In the genomic region with DNA sequence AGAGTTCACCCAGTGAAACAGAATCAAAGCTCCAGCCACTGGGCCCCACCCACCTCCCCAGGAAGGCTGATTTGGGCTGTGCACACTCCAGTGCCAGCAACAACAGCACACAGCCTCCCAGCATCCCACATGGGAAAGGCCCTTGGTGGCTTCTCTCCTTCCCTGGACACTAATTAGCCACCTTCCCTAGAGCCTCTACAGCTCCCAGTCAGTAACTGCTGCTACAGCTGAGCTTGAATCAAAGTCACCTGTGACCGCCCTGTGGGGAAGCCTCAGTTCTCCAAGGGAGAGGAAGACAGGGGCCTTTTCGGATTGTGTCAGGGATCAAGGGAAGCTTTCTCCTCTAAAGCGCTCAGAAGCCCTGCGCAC, we compare ENCODE assay signal across 30 mouse cellular contexts. TPM values are rescaled to one million over a fixed set of nuclear protein-coding genes. Genes with fewer than 3 reads are reported as not detected.
A peak's percentile ranks its signal among the peaks of the same experiment; 100 is the strongest.
DNase-seq lines count a peak whose midpoint lies in the region; ATAC-seq and TF ChIP-seq lines count a peak whose summit lies in the region.
"Had no signal": no experiment of that assay in that cellular context is flagged by ENCODE, and none has a peak within 500 bp of the region (broad histone marks: within the 10 kb centered on the region; RNA-seq: fewer than 3 reads in every experiment).

No protein-coding gene starts in this region.

- H3K4me2 ChIP-seq in forebrain, embryonic 15.5 days (replicated peaks): no peak overlapping the region
- H3K4me2 ChIP-seq in midbrain, postnatal 0 days (ENCODE audit: low read depth, low read length, poor library complexity, severe bottlenecking): no peak overlapping the region
- H3K4me2 ChIP-seq: embryonic facial prominence, embryonic 12.5 days; heart, embryonic 11.5 days; liver, embryonic 15.5 days; lung, embryonic 15.5 days; neural tube, embryonic 12.5 days had no signal

- TF ChIP-seq CTCF in layer of hippocampus, adult 2 months (conservative IDR thresholded peaks at IDR 0.05): no peak
- no peak for TF ChIP-seq CTCF in midbrain, postnatal 0 days (IDR thresholded peaks at IDR 0.05)

- WGBS in forebrain, embryonic 15.5 days: 29% methylated on average over 4 of the region's 4 CpGs
- WGBS in forebrain, embryonic 10.5 days: 50% methylated on average over 4 of the region's 4 CpGs
- 44% methylated on average over 4 of the region's 4 CpGs for WGBS in midbrain, postnatal 0 days

- H3K4me3 ChIP-seq in forebrain, embryonic 15.5 days: no peak overlapping the region
- no peak overlapping the region for H3K4me3 ChIP-seq in forebrain, embryonic 10.5 days
- no peak overlapping the region for H3K4me3 ChIP-seq in layer of hippocampus, adult 2 months
- H3K4me3 ChIP-seq in midbrain, postnatal 0 days (ENCODE audit: low read depth, low read length): no peak overlapping the region
- H3K4me3 ChIP-seq: embryonic facial prominence, embryonic 12.5 days; limb, embryonic 10.5 days; liver, embryonic 15.5 days; lung, embryonic 15.5 days; megakaryocyte, embryonic 14.5 days; neural tube, embryonic 12.5 days had no signal

- peak; percentile 29; the same call in 1 of the 2 replicates for ATAC-seq in forebrain, embryonic 15.5 days (replicated peaks)
- ATAC-seq in midbrain, postnatal 0 days (ENCODE audit: low FRiP score): no peak; the same call in 1 of the 2 replicates
- ATAC-seq: intestine, postnatal 0 days; Patski had no signal

- no peak overlapping the region for H3K9ac ChIP-seq in forebrain, embryonic 15.5 days (replicated peaks)
- H3K9ac ChIP-seq in midbrain, postnatal 0 days (replicated peaks; ENCODE audit: low read length, poor library complexity, severe bottlenecking): no peak overlapping the region
- H3K9ac ChIP-seq: embryonic facial prominence, embryonic 12.5 days; liver, embryonic 15.5 days; lung, embryonic 15.5 days; neural tube, embryonic 12.5 days had no signal

- no peaks in the 10 kb centered on the region for H3K9me3 ChIP-seq in forebrain, embryonic 15.5 days
- no peaks in the 10 kb centered on the region for H3K9me3 ChIP-seq in forebrain, embryonic 10.5 days
- no peaks in the 10 kb centered on the region for H3K9me3 ChIP-seq in midbrain, postnatal 0 days (ENCODE audit: low read length)
- H3K9me3 ChIP-seq: embryonic facial prominence, embryonic 12.5 days; G1E; limb, embryonic 10.5 days; liver, embryonic 15.5 days; lung, embryonic 15.5 days; neural tube, embryonic 12.5 days had no signal

- DNase-seq in forebrain, embryonic 10.5 days (ENCODE audit: extremely low spot score, low spot score): no peak
- no peak for DNase-seq in layer of hippocampus, adult 2 months (ENCODE audit: low spot score in 2 of 2)
- no peak for DNase-seq in layer of hippocampus, postnatal 25 days (ENCODE audit: extremely low spot score in 1 of 2, low spot score in 1 of 2)
- DNase-seq in ZHBTc4 (ENCODE audit: low read depth, low spot score): peak; percentile 30
- no peak for DNase-seq in midbrain, postnatal 0 days (ENCODE audit: low spot score)
- no peak for DNase-seq in c-Kit-positive CD71-positive TER-119-positive erythroid progenitor cells, embryonic 14.5 days (ENCODE audit: low spot score)
- DNase-seq: adrenal gland, adult 2 months; cerebellum, adult 11-12 months; cerebellum, postnatal 14 days; gastrocnemius, postnatal 10 days; kidney, postnatal 4 days; layer of hippocampus, adult 9-11 months; liver; lung, postnatal 36 days; right cerebral cortex, adult 18-20 months; right cerebral cortex, postnatal 4 days; thymus, postnatal 25 days had no signal

- H3K4me1 ChIP-seq in forebrain, embryonic 15.5 days: peaks cover 34% of the 10 kb centered on the region
- H3K4me1 ChIP-seq in forebrain, embryonic 10.5 days: peaks cover 16% of the 10 kb centered on the region
- H3K4me1 ChIP-seq in midbrain, postnatal 0 days (ENCODE audit: insufficient read depth, low read length): peaks cover 7% of the 10 kb centered on the region
- H3K4me1 ChIP-seq: embryonic facial prominence, embryonic 12.5 days; liver, embryonic 15.5 days; lung, embryonic 15.5 days had no signal

- no peak overlapping the region for H3K27ac ChIP-seq in forebrain, embryonic 15.5 days (replicated peaks)
- no peak overlapping the region for H3K27ac ChIP-seq in forebrain, embryonic 10.5 days
- peak overlapping the region; percentile 65 for H3K27ac ChIP-seq in layer of hippocampus, adult 2 months
- peak overlapping the region; percentile 12; the same call in 1 of the 2 replicates for H3K27ac ChIP-seq in midbrain, postnatal 0 days (ENCODE audit: low read depth, low read length)
- H3K27ac ChIP-seq: embryonic facial prominence, embryonic 12.5 days; limb, embryonic 10.5 days; liver, embryonic 15.5 days; lung, embryonic 15.5 days; neural tube, embryonic 12.5 days had no signal

- H3K36me3 ChIP-seq in forebrain, embryonic 15.5 days: no peaks in the 10 kb centered on the region
- no peaks in the 10 kb centered on the region for H3K36me3 ChIP-seq in forebrain, embryonic 10.5 days (replicated peaks)
- no peaks in the 10 kb centered on the region for H3K36me3 ChIP-seq in midbrain, postnatal 0 days (ENCODE audit: insufficient read depth, low read length)
- H3K36me3 ChIP-seq: embryonic facial prominence, embryonic 12.5 days; G1E; limb, embryonic 10.5 days; liver, embryonic 15.5 days; lung, embryonic 15.5 days; neural tube, embryonic 12.5 days had no signal

- H3K27me3 ChIP-seq in forebrain, embryonic 15.5 days: peaks cover 54% of the 10 kb centered on the region
- peaks cover 55% of the 10 kb centered on the region for H3K27me3 ChIP-seq in forebrain, embryonic 10.5 days (ENCODE audit: poor library complexity, severe bottlenecking)
- no peaks in the 10 kb centered on the region for H3K27me3 ChIP-seq in midbrain, postnatal 0 days (ENCODE audit: insufficient read depth, low read length)
- H3K27me3 ChIP-seq: embryonic facial prominence, embryonic 12.5 days; liver, embryonic 15.5 days; lung, embryonic 15.5 days; neural tube, embryonic 12.5 days had no signal

RNA-seq across cellular contexts. Expression of a gene that starts 49.4 kb away (rescaled TPM):
- polyA plus RNA-seq in forebrain, embryonic 15.5 days (2015; fragmentation: Nextera tagmentation; extraction: Ambion mirVana): 32.4 and 38.4 TPM in 2 replicates
- polyA plus RNA-seq in forebrain, embryonic 10.5 days (2016; fragmentation: Nextera tagmentation; extraction: Ambion mirVana): 0.74 and 0.77 TPM in 2 replicates
- 100 to 1,000 TPM; 249 to 268 TPM for total RNA-seq in layer of hippocampus, adult 2 months (2021)
- 100 to 1,000 TPM; 263 to 279 TPM for total RNA-seq in layer of hippocampus, postnatal 25 days (2021)
- total RNA-seq in midbrain, postnatal 0 days (2014; rRNA removed): 145 and 192 TPM in 2 replicates
- 110 and 114 TPM in 2 replicates for polyA plus RNA-seq in midbrain, postnatal 0 days (2015; fragmentation: Nextera tagmentation; extraction: Ambion mirVana)
- total RNA-seq: granulocyte monocyte progenitor cell, adult 5-6 weeks; hematopoietic stem cell, adult 5-6 weeks had no signal
- polyA plus RNA-seq: G1E had no signal

Comparison
In these comparisons a context has a peak if more than half of its experiments do, and no peak if none do; other contexts are left out.
1. H3K27ac ChIP-seq: peak in layer of hippocampus, adult 2 months (single experiment) and midbrain, postnatal 0 days (single experiment); none in forebrain, embryonic 15.5 days (single experiment) and forebrain, embryonic 10.5 days (single experiment).